Mouse (Mus musculus) bone marrow macrophage, adult 2 months (primary cell): ENCODE data around the gene Slc44a3. TPM values are rescaled to one million over a fixed set of nuclear protein-coding genes. Genes with fewer than 3 reads are reported as not detected.

Experiments
- H3K27ac ChIP-seq: 2 replicates; pipeline ENCODE4 v1.5.1; 2012; ENCODE audit warnings: low read depth, low read length; ENCODE audit not compliant: insufficient read depth
- H3K4me1 ChIP-seq: 2 replicates; pipeline ENCODE4 v1.6.1; 2012; ENCODE audit warnings: low read length; ENCODE audit not compliant: control insufficient read depth, insufficient read depth
- H3K4me3 ChIP-seq: 2 replicates; pipeline ENCODE4 v1.5.1; 2012; ENCODE audit warnings: mild to moderate bottlenecking, low read length, moderate library complexity; ENCODE audit not compliant: insufficient read depth
- CTCF ChIP-seq: IDR thresholded peaks from 2 replicates; pipeline ENCODE4 v1.5.1; 2012; ENCODE audit warnings: low read depth, mild to moderate bottlenecking, low read length, moderate library complexity
- POLR2A ChIP-seq: IDR thresholded peaks from 2 replicates; pipeline ENCODE4 v1.6.1; 2012; ENCODE audit warnings: mild to moderate bottlenecking, low read depth, low read length, borderline replicate concordance
- polyA plus RNA-seq: library from polyadenylated mRNA; stranded (reverse); fragments of >200 nt; gene quantifications from 2 replicates; pipeline ENCODE4 v1.2.4, GENCODE M21; 2012; ENCODE audit not compliant: missing spikeins, insufficient read depth, insufficient read length

Gene Slc44a3
- polyA plus RNA-seq, 1 experiment: not detected

DNA sequence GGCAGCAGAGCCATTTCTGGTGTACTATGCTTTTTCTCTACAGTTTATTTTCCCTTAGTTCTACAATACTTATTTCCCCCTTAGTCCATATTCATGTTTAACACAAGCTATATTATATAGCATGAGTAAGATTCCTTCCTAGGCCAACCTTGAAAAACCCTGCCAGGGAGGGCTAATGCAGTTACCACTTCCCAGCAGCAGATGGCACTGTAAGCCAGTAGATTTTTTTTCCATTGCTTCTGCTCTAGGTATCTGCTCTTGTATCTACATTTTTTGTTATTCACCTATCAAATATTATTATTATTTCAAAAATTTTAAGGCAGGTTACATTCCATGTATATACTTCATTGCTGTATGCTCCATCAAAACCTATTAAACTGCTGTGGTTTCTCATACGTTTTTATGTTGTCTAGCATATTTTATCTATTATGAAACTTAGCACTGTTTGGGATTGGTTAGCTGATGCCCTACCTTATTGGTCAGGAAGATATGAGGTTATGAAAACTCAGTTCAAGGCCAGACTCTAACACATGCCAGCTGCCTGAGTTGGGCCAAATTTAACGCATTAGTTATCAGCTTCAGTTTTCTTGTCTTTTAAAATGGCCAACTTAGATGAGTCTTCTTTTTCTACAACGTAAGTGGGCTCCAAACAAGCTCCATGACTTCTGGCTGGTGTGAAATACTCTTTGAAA is 3.8 kb upstream of the Slc44a3 start:
- Histone ChIP-seq H3K27ac (no peak overlapping the region), H3K4me3 (no peak overlapping the region), H3K4me1 (no peaks in the 10 kb centered on the region)
- TF ChIP-seq POLR2A: no peak
- no peak for TF ChIP-seq CTCF

DNA sequence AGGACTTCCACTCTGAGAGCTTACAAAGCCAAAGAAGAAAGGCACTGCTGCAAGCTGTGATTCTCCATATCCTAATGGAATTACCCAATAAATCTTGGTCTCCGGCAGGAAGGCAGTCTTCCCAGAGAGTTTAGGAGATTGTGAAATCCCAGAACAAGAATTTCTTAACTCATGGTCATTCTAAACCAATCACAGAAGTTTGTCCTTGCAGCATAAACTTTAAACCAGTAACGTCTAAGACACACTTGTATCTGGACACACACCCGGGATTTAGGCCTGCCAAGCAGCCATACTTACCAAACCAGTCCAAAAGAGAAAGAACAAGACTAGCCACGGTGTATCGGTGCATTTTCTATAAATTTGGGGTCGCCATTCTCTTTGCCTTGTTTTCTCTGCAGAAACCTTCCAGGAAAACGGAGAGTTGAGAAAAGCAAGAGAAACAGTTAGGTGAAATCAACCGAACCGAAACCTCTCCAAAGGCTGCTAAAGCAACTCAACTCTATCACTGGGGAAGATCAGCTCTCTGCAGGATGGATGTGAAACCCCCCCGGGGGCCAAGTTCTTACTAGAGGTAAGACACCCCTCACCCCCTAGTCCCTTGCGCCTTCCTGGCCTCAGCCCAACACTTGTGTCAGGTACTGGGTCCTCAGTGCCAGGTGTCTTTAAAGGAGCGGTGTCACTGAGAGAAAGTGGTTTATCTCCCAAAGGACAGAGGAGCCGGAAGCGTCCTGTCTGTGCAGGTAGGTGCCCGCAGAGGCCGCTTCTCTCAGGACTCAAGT is 645 bp downstream of the Slc44a3 start:
- peaks cover 2% of the 10 kb centered on the region; the same call in 1 of the 2 replicates for H3K4me1 ChIP-seq
- TF ChIP-seq CTCF: no peak
- TF ChIP-seq POLR2A: no peak
- no peak overlapping the region for H3K27ac ChIP-seq
- H3K4me3 ChIP-seq: no peak overlapping the region

DNA sequence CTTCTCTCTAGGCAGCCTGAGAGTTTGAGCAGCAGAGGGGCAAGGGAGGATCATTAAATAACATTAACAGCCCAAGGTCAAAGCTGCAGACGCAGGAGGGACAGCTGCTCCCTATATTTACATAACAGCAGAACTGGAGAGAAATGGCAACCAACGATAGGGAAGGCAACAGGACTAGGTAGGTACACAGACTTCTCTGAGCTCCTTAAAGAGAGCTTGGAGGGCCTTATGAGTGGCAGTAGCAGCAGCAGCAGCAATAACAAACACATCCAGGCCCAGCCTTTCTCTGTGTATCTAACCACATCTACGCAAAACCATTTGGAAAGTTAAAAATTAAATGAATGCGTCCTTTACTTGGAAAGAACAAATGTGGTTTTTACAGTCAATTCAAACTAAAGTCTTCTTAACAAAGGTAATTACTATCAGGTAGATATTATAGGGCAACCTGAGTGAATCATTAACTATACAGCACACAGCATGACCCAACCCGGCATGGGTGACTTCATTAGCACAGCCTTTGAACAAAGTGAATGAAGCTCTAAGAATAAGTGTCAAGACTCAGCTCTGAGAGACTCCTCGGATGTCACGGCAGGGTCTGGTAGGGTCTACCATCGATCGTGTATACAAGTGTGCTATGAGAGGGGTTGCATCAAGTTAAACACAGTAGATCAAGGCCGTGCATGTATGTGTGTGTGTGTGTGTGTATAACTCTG is 1.5 kb downstream of the Slc44a3 start:
- H3K4me3 ChIP-seq: no peak overlapping the region
- no peak for TF ChIP-seq POLR2A
- H3K27ac ChIP-seq: no peak overlapping the region
- H3K4me1 ChIP-seq: peaks cover 2% of the 10 kb centered on the region; the same call in 1 of the 2 replicates

DNA sequence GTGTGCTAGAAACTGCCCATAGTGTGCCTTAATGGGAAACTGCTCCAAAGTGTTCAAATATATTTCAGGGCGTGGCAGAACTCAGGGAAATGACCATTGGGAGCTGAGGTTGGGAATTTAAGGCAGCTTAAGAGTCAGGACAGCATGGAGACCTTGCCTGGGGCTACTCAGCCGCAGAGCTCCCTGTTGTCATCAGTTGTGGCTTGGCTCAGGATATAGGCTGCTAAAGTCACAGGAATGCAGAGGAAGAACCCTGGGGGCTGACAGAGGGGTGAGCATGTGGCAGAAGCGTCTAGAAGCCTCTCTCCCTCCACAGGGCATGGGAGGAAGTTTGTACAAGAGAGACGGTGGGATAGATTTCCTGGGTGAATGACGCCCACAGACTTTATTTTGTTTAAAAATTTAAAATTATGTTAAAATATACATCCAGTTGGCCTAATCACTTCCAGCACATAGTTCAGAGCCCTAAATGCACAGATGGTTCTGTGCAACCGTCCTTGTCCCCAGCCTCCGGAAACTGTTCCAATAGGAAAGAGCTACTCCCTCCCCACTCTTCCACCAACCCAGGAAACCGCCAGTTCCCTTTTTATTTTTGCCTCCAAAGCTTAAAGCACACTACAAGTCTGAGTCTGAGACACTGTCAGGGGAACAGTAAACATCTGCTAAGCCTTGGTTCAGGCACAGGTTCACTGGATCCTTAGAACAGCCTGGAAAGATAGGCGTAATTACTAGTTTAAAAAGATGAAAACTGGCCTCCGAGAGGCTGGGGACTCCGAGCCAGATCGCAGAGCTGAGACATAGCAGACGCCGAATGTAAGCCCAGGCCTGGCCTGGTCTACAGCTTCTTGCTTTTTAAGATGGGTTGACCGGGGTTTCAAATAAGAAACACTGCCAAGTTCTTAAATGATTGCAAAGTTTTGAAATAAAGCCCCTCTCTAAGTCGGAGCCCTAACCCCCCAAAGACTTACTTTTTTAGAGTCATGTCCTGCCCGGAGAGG is 5.8 kb downstream of the Slc44a3 start:
- TF ChIP-seq CTCF (no peak), POLR2A (no peak)
- Histone ChIP-seq H3K4me1 (peaks cover 2% of the 10 kb centered on the region; the same call in 1 of the 2 replicates), H3K27ac (no peak overlapping the region), H3K4me3 (no peak overlapping the region)

DNA sequence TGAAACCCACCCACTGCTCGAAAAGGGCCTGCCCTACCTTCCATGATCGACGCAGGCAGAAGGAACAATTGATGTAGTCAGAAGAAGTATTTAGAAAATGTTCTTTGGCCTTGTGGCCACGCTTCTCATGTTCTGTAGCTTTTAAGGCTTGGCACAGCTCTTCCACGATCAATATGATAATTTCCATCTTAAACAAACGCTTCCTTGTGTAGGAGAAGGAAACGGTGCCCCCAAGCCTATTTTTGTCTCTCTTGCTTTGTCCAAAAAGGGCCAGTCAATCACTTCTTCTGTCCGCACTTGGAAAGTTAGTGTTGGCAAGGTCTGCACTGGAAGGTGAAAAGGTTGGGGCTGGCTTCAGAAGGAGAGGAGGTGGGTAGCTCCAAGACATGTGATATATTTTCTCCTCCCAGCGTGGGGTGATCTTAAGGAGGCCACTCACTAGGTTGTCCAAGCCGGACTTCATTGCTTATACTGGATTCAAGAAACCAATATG is 10.5 kb downstream of the Slc44a3 start:
- Histone ChIP-seq H3K4me3 (no peak overlapping the region), H3K4me1 (peaks cover 1% of the 10 kb centered on the region; the same call in 1 of the 2 replicates), H3K27ac (no peak overlapping the region)
- no peak for TF ChIP-seq POLR2A
- TF ChIP-seq CTCF: no peak

DNA sequence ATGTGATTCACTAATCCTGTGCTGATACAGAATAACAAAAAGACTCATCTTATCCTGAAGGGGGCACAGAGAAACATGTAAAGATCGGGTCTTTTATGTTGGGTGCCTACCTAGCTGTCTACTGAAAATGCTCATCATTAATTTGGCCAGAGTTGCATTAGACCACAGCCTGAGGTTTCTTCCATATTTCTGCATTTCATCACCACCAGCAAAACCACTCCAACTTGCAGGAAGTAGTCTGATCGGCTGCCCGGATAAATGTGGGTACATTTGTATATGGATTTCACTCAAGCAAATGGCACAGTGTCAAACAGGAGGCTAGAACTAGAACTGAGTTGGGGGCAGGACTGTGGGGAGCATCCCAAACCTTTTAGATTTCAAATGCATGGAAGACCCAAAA is 11.1 kb downstream of the Slc44a3 start:
- no peak for TF ChIP-seq CTCF
- TF ChIP-seq POLR2A: no peak
- Histone ChIP-seq H3K27ac (no peak overlapping the region), H3K4me3 (no peak overlapping the region), H3K4me1 (no peaks in the 10 kb centered on the region)

DNA sequence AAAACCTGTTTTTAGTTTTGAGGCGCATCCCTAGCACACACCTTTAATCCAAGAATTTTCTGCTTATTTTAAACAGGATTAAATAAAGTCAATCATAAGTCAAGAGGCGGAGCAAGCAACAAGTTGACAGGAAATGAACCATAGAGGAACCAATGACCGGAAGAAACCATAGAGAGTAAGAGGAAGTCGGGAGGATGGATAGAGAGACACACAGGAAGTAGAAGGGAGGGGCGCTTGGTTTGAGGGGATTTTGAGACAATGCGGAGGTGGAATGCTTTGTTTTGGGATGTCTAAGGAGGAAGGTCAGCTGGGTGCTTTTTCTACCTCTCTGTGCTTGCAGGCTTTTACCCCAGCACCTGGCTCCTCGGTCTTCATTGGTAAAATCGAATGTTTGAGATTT is 15.2 kb downstream of the Slc44a3 start:
- H3K4me1 ChIP-seq: no peaks in the 10 kb centered on the region
- H3K27ac ChIP-seq: no peak overlapping the region
- H3K4me3 ChIP-seq: no peak overlapping the region
- TF ChIP-seq CTCF (no peak), POLR2A (no peak)

DNA sequence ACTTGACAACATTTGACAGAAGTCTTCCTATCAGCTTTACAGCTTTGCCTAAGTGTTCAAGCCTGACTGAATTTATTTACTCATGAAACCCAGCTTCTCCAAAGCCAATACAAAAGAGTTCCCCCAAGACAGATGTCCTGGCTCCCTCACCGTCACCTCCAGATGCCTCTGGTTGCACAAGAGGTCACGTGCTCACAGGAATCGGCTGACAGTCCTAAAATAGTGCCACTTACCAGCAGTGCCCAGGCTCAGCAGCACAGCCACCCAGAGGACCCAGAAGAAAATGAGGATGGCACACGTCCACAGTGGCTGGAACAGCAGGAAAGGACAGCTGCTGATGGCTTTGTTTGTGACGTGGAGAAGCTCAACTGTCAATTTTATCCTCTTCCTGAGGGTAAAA is 23.1 kb downstream of the Slc44a3 start:
- Histone ChIP-seq H3K4me1 (peaks cover 18% of the 10 kb centered on the region), H3K27ac (peak overlapping the region; percentile 42), H3K4me3 (no peak overlapping the region)
- TF ChIP-seq CTCF (no peak), POLR2A (no peak)

DNA sequence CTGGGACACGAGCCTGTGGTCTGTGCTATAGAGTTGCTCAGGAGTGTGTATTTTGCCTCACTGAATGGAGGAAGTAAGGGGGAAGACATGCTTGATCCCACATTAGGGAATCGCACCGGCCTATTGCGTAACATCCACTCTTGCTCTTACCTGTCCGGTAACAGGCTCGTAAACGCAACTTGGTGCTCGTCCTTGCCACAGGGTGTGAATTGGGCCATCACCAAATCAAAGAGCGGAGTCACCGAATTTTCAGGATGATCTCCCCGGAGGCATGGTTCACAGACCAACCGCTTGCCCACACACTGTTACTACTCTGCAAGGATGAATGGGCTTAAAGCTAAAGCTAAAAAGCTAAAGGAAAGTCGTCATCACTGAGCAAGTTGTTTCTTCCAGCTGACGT is 24.5 kb downstream of the Slc44a3 start:
- H3K4me1 ChIP-seq: peaks cover 18% of the 10 kb centered on the region
- H3K27ac ChIP-seq: no peak overlapping the region
- TF ChIP-seq CTCF (no peak), POLR2A (no peak)
- H3K4me3 ChIP-seq: no peak overlapping the region
